Mouse (Mus musculus) left cerebral cortex, adult 18-20 months (tissue): ENCODE results near the gene Ranbp1. TPM values are rescaled to one million over a fixed set of nuclear protein-coding genes. Genes with fewer than 3 reads are reported as not detected.
A peak's percentile ranks its signal among the peaks of the same experiment; 100 is the strongest.

Source experiments
- DNase-seq, 2 experiments: peaks; one replicate each; pipeline ENCODE4 v3.0.0; 2021 to 2022; ENCODE audit warnings: low spot score in 2 of 2, mixed read lengths in 1 of 2
- total RNA-seq, 2 experiments: library from RNA; stranded (reverse); gene quantifications; 2 replicates each; pipeline ENCODE4 v1.2.3; 2021

Ranbp1 gene
- total RNA-seq, 2 experiments from 2014 or later: 85.5 to 91.0 TPM

DNA sequence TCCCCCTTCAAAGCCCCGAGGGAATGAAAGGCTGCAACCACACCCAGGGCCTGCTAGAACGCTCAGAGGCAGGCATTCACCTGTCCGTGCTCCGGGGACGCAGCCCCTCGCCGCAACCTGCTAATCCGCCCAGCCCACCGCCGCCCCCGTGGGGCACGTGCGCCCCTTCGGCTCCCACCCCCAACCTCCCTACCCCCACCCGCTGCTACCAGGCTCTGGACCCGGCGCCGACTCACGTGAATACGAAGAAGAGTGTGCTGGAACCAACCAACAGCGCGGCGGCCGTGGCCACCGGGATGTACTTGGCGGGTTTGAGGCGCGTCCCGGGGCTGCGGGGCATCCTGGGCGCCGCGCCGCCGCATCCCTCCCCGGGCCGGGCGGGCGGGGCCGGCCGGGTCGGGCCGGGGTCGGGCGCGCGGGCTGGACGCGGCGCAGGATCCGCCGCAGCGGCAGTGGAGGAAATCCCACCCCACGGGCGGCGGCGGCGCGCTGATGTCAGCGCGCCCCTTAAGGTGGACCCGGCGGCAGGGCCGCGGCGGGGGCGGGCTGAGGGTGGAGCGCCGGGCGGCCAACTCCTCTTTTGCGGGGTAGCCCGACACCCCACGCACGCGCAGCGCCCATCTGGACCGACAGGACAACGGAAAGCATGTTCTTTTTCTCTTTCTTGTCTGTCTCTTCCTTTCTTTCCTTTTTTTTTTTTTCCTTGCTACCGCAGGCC is 13.7 kb downstream of the Ranbp1 start, which contains the start of gene Zdhhc8:
Gene Zdhhc8, minus strand, starts transcription at position 466 of the 718 bp plus-strand sequence.
- DNase-seq: peak; percentile 78 to 86

DNA sequence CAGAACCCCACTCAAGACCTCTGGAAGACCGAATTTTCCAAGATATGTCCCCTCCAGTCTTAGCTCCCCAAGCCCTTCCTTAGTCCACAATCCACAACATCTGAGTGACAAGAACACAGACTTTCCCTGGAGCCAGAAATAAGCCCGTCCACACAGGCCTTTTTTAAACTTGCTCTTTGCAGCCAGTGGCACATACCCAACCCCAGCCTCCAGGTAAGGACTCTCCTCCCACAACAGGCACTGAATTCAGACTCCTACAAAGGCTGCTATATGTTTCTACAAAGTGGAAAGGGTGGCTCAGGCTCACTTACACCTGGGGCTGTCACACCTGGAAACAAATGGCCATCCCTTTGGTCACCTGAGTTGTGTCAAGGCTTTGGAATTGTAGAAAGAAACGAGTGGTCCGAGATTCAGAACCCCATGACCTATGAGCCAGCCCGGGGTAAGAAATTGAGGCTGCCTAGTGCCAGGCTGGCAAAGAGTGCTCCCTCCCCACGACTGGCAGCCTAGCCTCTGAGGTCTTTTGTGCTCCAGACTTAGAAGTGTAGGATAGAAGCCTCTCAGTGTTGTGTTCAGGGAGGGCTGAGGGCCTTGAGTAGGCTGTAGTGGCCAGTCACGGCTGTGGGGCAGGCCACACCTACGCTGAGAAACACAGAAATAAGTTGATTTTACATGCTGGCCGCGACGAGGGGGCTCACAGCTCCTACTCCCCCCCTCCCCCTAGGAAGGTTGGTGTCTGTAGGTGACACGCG is 14.4 kb downstream of the Ranbp1 start:
- DNase-seq: no peak

DNA sequence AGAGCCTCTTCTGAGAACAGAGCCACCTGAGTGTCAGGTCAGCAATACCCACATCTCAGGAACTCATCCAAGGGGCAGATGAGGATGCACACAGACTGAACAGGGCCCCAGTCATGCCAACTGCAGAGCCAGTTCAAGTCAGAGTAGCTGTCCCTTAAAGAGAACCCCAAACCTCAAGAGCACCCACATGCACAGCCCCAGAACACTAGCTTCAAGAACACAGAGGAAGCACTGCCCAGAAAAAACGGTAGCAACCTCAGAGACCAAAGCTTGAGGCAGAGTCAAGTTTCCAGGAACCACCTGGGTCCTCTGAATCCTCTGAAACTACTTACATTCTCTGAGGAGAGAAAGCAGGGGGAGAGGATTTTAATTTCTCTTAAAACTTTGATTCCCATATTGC is 15.1 kb downstream of the Ranbp1 start:
- no peak for DNase-seq

DNA sequence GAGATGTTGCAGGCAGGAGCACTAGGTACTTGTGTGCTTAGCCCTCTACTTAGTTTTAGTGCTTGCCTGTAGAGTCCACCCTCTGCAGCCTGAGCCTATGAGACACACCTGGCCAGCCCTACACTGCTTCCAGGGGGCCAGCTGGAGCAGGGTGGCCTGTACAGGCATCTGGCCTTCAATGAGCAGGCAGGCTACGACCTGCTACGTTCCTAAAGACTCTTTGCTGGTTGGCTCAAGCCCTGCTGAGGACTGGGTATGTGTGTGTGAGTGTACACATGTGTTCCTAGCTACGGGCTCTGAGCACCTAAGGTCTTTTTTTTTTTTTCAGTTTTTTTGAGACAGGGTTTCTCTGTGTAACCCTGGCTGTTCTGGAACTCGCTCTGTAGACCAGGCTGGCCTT is 17.1 kb downstream of the Ranbp1 start:
- no peak for DNase-seq

DNA sequence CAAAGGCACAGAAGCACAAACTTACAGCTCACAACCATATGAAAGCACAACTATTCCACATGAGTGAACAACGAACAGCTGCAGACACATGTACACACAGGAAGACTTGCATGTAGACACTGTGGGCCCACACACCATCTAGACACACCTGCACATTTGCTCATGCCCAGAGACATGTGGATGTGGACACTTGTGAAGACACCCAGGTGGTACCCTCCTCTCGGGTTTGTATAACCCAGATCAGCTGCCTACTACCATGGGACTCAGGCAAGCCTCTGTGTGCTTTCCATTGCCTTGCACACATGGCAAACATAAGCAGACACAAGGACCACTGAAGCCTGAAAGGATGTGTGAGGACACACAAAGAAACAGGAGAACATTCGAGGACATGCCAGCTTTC is 17.5 kb downstream of the Ranbp1 start:
- no peak for DNase-seq

DNA sequence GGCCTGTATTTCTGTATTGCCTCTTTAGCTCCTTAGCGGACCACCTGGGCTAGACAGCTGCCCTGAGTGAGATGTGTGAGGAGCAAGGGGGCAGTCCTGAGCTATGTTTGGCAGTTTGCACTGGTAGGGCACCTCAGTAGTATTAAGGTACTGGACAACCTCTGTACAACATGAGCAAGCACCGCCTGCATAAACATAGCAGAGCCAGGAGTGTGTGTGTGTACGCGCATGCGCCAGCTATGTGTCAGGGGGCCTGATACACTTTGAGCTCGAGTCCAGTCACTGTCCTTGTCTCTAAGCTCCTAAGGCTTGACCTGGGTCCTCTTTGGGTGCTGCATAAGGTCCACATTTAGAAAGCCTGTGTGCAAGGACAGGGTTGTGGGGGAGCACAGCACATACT is 17.9 kb downstream of the Ranbp1 start:
- no peak for DNase-seq

DNA sequence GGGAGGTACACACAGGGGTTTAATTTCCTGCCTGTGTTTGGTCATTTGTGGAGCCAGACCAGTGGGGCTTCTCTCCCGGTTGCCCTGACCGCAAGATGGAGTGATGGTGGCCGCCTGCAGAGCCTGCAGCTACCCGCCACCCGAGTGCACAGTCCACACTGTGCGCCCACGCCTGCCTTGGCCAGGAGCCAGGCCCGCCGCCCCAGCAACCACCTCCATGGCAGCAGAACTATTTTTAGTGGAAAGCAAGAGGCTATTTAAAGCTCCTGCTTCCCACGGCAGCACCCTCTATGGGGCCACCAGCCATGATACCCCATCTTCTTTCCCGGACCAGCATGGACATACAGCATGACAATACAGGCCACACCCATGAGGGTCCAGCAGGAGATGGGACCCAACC is 18.9 kb downstream of the Ranbp1 start:
- DNase-seq: peak; percentile 86 to 94

DNA sequence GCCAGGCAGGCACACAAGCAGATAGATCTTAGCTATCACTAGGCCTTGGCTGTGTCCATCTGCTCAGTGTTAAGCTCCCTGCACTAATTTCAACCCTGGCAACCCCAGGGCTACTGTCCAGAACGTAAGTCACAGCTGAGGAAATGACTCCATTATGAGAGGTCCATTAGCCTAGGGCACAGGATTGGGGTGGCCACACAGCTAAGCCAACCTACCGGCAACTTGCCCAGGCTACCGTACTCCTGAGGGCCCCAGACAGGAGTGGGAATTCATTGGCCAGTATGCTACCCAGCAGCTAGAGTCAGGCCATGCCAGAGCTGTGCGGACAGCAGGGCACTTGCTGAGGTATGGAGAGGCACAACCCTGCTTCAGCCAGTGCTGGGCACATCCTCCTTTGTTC is 19.7 kb downstream of the Ranbp1 start:
- no peak for DNase-seq

DNA sequence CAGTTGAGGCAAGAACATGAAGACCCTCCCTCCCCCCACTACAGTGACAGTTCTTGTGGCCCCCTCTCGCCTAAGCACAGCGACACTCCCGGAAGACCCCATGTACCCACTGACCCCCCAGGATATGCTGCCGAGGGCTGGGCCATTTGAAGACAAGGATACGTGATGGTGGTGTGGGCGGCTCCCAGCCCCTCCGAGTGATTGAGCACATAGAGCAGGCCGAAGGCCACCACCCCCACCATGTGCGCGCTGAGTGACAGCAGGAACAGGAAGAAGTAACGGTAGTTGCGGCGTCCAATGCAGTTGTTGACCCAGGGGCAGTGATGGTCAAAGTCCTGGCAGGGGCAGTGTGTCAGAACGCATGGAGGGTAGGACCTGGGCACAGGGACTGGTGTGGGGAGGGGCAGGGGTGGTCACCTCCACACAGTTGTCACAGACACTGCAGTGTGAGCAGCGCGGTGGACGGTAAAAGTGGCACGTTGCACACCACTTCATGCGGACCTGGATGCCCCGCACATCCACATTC is 20.6 kb downstream of the Ranbp1 start:
- DNase-seq: no peak

DNA sequence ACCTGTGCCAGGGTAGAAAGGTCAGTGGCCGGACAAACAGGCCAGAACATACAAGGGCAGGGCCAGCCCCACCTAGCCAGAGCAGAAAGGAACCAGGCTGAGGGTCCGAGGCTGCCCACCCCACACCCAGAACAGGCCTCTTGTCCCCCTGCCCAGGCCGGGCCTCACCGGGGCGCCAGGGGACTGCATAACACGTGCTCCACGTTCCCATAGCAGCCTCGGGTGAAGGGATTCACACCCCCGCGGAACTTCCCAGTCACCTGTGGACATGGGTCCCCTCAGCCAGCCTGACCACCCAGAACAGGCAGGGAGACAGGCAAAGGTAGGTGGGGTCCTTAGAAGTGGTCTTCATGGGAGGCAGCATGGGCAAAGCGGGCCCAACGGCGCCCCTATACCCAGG is 21.3 kb downstream of the Ranbp1 start:
- no peak for DNase-seq

DNA sequence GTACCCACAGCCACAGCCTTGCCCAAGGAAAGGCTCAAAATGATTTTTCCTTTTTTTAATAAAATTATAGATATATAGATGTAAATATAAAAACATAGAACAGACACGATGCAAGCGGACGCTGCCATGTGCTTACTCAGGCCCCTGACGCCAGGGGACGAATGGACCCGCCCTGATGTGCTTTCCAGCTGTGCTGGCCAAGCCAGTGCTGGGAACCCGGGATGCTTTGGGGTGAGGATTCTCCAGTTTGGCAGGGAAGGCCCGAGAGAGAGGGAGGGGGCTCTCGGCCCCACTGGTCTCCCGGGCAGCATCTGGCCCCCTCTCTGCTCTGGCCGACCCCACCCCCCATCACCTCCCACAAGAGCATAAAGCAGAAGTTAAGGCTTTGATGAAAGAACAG is 26.3 kb downstream of the Ranbp1 start:
- DNase-seq: no peak

DNA sequence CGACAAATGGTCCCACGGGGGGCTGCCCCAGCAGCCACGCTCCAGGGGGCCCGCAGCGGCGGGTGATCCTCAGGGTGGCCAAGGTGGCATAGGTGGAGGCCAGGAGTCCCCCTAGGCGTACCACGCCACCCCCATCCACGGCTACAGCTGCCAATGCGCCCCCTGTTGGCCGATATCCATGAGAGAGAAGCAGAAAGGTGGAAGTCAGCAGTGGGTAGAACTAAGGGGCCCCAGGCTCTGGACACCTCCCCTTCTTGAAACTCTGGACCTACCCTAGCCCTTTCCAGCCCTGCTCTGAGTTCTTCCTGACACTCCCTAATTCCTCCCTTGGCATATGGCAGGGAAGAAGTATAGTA is 27.0 kb downstream of the Ranbp1 start:
- DNase-seq: no peak

DNA sequence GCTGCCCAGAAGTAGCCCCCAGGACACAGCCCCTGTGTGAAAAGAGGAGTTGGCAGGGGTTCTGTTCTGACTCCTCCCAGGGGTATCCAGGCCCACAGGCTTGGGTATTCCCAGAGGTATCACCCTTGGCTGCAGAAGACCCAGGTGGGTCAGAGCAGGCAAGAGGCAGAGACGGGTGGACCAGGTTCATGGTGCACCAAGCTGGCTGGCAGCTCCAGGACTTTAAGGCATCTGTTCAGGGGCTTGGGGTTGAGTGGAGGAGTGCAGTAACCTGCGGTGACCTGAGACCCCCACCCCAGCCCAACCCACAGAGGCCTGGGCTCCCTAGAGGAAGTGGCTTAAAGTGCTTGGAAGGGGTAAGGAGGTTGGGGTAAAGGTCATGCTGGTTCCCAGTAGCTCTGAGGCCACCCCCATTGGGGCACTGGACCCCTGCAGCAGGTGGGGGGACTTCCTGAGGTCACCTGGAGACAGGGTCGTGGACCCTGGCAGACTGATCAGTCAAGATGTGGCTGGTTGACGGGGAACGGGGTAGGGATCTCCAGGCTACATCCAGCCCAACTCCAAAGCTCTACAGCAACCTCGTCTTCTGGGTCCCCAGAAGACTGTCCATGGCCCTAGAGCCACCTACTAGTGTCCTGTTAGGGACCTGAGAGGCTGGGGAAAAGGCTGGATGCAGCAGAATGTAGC is 27.5 kb downstream of the Ranbp1 start:
- DNase-seq: no peak

DNA sequence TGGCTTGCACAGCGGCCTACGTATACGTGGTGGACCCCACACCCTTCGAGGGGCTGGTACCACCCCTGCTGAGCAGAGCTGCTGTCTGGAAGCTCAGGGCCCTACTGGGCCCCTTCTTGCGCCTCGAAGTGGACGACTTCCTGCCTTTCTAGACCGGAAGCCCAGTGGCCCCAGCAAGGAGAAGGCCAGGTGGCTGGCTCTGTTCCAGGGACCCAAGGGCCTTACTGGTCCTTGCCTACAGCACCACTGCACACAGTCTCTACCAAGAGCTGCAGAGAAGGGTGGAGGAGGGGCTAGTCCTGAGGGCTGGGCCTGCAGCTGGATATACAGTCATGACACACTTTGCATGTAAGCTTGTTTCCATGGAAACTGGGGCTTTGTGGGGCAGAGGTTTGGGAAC is 28.5 kb downstream of the Ranbp1 start:
- DNase-seq: no peak

DNA sequence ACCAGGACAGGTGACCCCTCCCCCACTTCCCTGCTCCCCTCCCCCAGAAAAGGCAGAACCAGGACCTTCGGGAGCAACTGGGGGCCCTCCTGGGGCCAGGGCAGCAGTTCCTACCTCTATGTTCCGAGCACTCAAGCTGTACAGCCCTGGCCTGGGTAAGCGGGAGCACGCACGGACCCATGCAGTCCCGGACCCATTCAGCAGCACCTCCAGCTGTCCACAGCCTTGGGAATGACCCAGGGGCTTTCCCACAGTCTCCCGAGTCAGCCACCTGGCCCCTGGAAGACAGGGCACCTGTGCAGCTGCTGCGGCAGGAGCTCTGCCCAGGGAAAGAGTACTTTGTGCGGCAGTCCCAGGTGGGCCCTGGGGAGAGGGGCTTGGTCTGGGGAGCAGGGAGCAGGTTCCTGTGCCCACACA is 29.9 kb downstream of the Ranbp1 start:
- no peak for DNase-seq

DNA sequence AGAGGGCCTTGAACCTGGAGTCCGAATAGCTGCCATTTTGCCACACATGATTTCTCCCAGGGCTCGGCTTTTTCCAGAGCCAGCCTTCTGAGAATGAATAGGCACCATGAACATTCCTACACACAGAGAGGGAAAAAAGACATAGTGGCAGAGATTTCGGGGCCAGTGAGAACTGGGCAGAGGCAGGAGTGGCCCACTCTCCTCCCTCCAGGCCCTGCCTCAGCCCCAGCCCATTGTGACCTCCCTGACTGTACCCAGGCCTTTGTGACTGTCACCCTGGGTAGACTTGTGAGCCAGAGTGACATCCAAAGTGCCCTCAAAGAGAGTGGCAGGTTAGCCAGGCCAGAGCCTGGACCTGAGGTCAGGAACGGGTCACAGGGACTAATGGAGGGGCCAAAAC is 31.0 kb downstream of the Ranbp1 start, which contains the start of gene Ccdc188:
Gene Ccdc188, plus strand, starts transcription at position 301 of the 400 bp plus-strand sequence.
- DNase-seq: no peak

DNA sequence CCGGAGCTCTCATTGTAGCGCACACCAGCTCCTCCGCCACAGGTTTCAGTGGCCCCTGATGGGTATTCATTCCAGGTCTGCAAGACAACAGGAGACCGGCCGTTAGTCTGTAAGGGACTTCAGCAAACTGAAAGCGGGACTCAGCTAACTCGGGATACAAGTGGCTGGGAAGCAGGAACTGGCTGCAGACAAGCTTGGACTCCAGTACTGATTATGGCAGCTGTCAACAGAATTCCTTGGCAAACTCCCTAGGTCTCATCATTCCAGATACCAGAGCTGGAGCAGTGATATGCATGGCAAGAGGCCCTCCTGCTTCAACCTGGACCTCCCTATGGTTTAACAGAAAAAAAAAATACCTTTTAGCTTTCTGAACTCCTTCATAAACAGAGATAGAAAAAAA is 33.7 kb downstream of the Ranbp1 start:
- no peak for DNase-seq

DNA sequence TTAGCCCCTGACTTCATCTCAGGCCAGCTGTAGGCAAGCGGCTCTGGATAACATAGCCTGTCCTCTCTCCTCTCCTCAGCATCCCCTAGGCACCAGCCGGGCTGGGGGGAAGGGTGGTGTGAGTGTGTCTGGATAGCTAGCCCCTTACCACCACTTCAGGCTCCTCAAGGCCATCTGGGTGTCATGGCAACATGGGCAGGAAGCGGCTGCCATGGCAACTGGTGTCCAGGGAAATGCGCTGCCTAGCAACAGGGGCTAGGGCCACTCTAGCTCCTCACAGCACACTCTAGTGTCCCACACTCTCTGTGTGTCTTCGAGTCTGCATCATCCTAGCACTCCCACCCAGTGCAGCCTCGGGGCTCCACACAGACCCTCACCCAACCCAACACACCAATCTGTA is 34.8 kb downstream of the Ranbp1 start:
- peak; percentile 55 to 74 for DNase-seq

DNA sequence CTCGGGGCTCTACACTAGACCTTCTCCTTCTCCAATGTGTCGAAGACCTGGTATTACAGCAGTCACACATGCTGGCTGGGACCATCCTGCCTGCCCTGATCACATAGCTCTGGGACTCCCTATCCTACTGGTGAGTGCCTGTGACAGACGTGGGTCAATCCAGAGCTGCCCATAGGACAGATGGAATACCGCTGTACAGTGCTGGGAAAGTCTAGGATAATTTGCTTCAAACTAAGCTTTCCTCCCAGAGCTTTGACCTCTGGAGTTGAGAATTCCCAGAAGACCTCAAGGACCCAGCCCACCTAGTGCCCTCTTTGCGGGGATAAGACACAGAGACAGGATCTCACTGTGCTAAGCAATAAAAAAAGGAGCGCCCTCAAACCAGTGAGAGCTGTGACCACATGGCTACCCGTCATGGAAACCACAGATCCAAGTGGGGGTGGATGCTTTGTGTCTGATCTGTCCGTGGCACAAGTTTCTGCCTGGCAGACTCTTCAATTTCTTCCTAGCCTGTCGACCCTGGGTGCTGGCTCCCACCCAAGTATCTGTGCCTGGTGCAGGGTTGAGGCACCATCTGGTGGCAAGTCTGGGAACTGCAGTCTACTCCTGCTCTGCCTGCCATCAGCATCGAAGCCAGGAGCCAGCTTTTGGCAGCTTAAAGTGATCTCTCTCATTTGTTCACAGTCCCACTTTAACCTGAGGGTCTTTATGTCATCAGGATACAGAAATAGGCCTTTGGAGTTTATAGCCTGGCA is 36.9 kb downstream of the Ranbp1 start:
- peak; percentile 93 to 98 for DNase-seq

DNA sequence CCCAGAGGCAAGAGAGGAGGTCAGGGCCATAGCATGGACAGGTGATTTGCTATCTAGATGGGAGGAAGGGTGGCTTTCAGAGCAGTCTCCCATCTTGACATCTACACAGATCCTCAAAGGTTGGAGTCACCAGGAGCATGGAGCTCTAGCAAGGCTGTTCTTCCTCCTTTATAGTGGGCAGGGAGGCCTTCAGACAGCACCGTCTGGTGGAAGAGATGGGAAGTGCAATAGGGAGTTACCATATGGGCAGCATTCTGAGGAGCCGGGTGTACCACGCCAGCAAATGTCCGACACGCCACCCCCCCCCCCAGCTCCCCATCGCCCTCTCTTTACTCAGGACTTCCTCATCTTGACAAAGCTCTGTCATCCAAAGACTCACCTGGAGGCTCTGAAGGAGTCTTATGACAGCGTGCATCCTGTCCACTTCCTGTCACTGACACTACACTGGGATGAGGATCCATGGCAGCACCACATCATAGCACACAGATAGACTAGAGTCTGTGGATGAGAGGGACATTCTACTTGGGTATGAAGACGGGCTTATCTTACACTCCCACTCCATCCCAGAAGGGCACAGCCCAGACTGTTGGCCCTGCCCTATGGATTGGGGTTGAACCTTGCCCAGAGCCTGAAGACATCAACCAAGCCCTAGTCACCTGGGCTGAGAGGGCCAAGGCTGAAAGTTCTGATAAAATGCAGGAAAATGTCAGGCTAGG is 37.7 kb downstream of the Ranbp1 start:
- DNase-seq: peak; percentile 82 to 88
